Mouse (Mus musculus) midbrain, embryonic 12.5 days (tissue): ENCODE measurements around the gene Hormad1. TPM values are rescaled to one million over a fixed set of nuclear protein-coding genes. Genes with fewer than 3 reads are reported as not detected.
"Not testable (repeated sequence)": the region's sequence is repeated elsewhere in the genome, so short reads cannot be mapped to it uniquely, and the experiment has no call there.

ENCODE experiments used
- ATAC-seq: fragments of 200-750 bp; cut with Nextera tagmentation; 2 replicates; pipeline ENCODE4 v1.8.0; 2017; ENCODE audit warnings: low read depth, moderate TSS enrichment, moderate library complexity; ENCODE audit not compliant: low FRiP score
- H3K27ac ChIP-seq: fragments of 300-500 bp; sonication (generic); replicated peaks from 2 replicates; pipeline ENCODE4 v1.5.1; 2016; ENCODE audit warnings: mild to moderate bottlenecking
- H3K27me3 ChIP-seq: fragments of 300-500 bp; sonication (generic); 2 replicates; pipeline ENCODE4 v1.6.1; 2016; ENCODE audit warnings: mild to moderate bottlenecking
- H3K36me3 ChIP-seq: fragments of 300-500 bp; sonication (generic); 2 replicates; pipeline ENCODE4 v1.6.1; 2016
- H3K4me1 ChIP-seq: fragments of 300-500 bp; sonication (generic); 2 replicates; pipeline ENCODE4 v1.6.1; 2016
- H3K4me2 ChIP-seq: fragments of 300-500 bp; sonication (generic); replicated peaks from 2 replicates; pipeline ENCODE4 v1.6.1; 2016; ENCODE audit warnings: mild to moderate bottlenecking, moderate library complexity
- H3K4me3 ChIP-seq: fragments of 300-500 bp; sonication (generic); 2 replicates; pipeline ENCODE4 v1.5.1; 2016; ENCODE audit warnings: mild to moderate bottlenecking
- H3K9ac ChIP-seq: fragments of 300-500 bp; sonication (generic); replicated peaks from 2 replicates; pipeline ENCODE4 v1.6.1; 2016; ENCODE audit warnings: mild to moderate bottlenecking, moderate library complexity
- H3K9me3 ChIP-seq: fragments of 300-500 bp; sonication (generic); 2 replicates; pipeline ENCODE4 v1.6.1; 2016; ENCODE audit warnings: mild to moderate bottlenecking
- WGBS: fragments of 180-500 bp; shearing (Covaris S2); methylation state at CpG from one replicate; pipeline ENCODE4 v1.1.7; 2016; 5-methylcytosine and 5-hydroxymethylcytosine counted together
- polyA plus RNA-seq: library from polyadenylated mRNA; unstranded; fragments of >200 nt; fragmentation: Nextera tagmentation; extraction: Ambion mirVana; gene quantifications from 2 replicates; pipeline ENCODE4 v1.2.1, GENCODE M21; 2016

Gene Hormad1
- polyA plus RNA-seq, 1 experiment from 2014 or later, result not detected

DNA sequence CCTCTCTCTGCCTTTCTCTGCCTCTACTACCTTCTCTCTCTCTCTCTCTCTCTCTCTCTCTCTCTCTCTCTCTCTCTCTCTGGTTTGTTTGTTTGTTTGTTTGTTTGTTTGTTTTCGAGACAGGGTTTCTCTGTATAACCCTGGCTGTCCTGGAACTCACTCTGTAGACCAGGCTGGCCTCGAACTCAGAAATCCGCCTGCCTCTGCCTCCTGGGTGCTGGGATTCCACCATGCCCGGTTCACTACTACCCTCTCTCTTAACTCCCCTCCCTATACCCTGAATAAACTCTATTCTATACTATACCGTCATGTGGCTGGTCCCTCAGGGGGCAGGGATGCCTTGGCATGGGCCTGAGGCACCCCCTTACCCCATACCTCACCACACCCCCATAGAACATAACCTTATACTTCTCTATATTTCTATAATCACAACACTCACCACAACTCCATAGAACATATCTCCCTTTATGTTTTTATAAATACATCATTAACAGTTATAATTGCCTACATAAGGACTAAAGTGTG, 64.6 kb downstream of the Hormad1 start:
- H3K4me1 ChIP-seq, result peaks cover 20% of the 10 kb centered on the region

DNA sequence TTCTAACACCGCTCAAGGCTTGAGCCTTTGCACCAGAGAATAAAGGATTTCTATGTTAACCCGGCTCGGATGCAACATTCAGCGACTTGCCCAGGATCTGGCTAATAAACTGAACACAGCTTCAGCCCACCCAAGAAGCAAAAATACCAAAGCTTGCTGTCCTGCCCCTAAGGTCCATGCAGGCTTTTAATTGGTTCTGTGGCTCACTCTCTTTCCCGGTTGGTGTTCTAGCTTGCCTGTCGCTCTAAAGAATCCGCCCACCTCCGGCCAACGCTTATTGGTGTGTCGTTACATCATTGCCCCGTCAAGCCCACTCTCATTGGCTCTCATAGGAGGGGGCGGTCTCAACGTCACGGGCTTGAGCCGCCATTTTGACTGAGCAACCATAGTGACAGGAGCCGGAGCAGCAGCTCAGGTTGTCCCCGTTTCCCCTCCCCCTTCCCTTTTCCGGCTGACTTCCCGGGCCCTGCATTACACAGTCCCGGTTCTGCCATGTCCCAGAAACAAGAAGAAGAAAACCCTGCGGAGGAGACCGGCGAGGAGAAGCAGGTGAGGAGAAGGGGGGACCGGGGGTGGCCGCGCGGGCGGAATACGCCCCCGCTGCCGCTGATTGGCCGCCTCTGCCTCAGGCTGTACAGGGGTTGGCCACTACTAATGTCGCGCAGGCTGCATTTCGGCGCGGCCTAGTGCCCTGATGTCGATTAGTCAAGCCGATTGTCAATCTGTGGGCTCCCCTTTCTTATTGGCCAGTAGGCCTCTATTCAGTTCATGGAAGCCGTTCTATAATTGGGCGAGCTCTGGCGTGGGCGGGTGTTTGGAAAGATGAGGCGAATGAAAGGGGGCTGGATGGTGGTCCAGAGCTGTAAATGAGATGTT, 65.4 kb downstream of the Hormad1 start, which contains the start of gene Ensa:
Gene Ensa (plus strand): TSS at position 366 of the 876 bp plus-strand sequence.
- no peaks in the 10 kb centered on the region for H3K27me3 ChIP-seq
- peak within 1 kb of the TSS; percentile 90 for H3K27ac ChIP-seq
- peak within 1 kb of the TSS; percentile 81 for H3K4me2 ChIP-seq
- peak within 1 kb of the TSS; percentile 72 for H3K4me3 ChIP-seq
- WGBS, result under 1% methylated on average over 44 of the region's 44 CpGs
- peaks cover 34% of the 10 kb centered on the region for H3K36me3 ChIP-seq
- H3K9ac ChIP-seq, result peak within 1 kb of the TSS; percentile 68
- no peaks in the 10 kb centered on the region for H3K9me3 ChIP-seq
- ATAC-seq, result peak; percentile 99
- H3K4me1 ChIP-seq, result peaks cover 20% of the 10 kb centered on the region

More for the DNA sequence above, 64.6 kb downstream of the Hormad1 start:
- Histone ChIP-seq H3K4me2 (peak overlapping the region; percentile 53), H3K9ac (0 out of 2 replicates have a peak overlapping the region, but pooled peaks have one; percentile 46), H3K36me3 (peaks cover 26% of the 10 kb centered on the region), H3K4me3 (peak overlapping the region; percentile 72), H3K27ac (peak overlapping the region; percentile 76)
- not testable (repeated sequence) for H3K9me3 ChIP-seq, ATAC-seq, H3K27me3 ChIP-seq
- 74% methylated on average over 5 of the region's 5 CpGs for WGBS

DNA sequence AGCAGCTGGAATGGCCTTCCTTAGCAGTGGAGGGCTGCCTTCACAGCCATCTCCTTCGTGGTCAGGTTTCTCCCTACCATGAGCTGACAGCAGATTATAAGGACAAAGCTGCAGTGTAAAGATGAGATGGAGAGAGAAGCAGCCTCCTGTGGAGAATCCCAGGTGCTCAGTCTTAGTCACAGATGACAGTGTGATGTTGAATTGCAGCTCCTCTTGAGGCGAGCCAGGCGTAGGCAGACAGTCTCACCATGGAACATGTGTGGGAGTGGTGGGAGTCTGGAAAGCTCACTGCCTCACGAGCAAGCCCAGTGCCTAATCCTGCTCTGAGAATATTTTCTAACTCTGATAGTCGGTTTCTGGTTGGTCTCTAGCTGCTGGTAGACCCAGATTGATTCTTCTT, 68.3 kb downstream of the Hormad1 start:
- no peak overlapping the region for H3K27ac ChIP-seq
- H3K9me3 ChIP-seq, result no peaks in the 10 kb centered on the region
- 92% methylated on average over 5 of the region's 5 CpGs for WGBS
- no peak overlapping the region for H3K9ac ChIP-seq
- peaks cover 58% of the 10 kb centered on the region for H3K36me3 ChIP-seq
- H3K4me1 ChIP-seq, result peaks cover 20% of the 10 kb centered on the region
- no peak overlapping the region for H3K4me2 ChIP-seq
- no peak overlapping the region for H3K4me3 ChIP-seq
- ATAC-seq, result no peak
- H3K27me3 ChIP-seq, result no peaks in the 10 kb centered on the region

DNA sequence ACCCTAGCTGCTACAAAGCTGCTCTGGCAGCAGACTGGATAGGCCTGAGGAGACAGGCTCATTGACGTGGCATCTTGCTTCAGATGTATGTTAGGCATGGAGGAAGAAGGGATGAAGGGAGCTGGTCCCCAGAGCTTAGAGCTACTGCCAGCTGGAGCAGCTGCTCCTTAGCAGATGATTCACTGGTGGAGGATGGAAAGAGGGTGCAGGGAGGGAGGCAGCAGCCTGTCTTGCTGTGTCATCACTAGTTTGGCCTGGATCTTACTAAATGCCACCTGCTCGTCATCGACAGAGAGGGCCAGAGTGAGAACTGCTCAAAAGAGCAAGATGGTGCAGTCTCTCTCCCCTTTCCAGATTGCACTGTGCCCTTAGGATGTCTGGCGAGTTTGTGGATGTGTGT, 70.3 kb downstream of the Hormad1 start:
- no peak overlapping the region for H3K4me3 ChIP-seq
- no peak for ATAC-seq
- peaks cover 72% of the 10 kb centered on the region for H3K36me3 ChIP-seq
- H3K27me3 ChIP-seq, result no peaks in the 10 kb centered on the region
- peaks cover 14% of the 10 kb centered on the region for H3K4me1 ChIP-seq
- H3K4me2 ChIP-seq, result no peak overlapping the region
- no peak overlapping the region for H3K9ac ChIP-seq
- no peaks in the 10 kb centered on the region for H3K9me3 ChIP-seq
- no peak overlapping the region for H3K27ac ChIP-seq
- WGBS, result 85% methylated on average over 4 of the region's 4 CpGs

DNA sequence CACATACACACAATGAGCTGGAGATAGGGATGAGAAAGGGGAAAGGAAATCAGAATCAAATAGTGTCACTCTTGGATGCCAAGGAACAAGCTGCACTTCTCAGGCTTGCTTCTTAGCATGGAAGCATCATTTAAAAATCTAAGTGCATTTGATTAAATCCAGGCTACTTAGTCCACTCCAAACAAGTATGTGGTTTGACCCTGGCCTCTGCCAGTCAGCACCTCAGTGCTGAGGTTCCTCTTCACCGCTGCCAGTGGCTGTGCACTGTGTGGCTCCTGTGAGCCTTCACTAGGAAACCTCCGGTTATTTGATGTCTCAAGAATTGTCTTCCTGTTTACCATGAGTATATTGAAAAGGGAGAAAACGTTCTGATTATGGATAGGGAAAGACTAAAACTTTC, 71.4 kb downstream of the Hormad1 start:
- Histone ChIP-seq H3K9me3 (no peaks in the 10 kb centered on the region), H3K4me1 (peaks cover 11% of the 10 kb centered on the region), H3K27ac (no peak overlapping the region), H3K36me3 (peaks cover 82% of the 10 kb centered on the region), H3K4me3 (no peak overlapping the region), H3K9ac (no peak overlapping the region), H3K4me2 (no peak overlapping the region), H3K27me3 (no peaks in the 10 kb centered on the region)
- 87% methylated on average over 3 of the region's 3 CpGs for WGBS
- no peak for ATAC-seq

DNA sequence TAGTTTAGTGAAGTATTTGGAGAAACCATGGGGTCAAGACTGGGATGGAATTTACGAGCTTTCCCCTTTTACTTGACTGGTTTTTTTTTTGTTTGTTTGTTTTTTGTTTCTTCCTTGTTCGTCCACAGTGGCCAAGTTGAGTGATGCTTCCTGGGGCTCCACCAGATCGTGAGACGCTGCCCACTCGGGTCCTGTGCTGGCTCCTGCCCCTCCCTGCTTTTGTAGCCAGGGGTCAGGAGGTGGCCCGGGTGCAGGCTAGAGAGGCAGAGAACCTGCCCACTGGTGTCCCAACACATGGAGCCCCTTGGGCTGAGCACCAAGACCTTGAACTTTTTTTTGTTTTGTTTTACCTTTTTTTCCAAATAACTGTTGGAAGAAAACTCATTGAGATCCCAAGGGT, 71.8 kb downstream of the Hormad1 start:
- Histone ChIP-seq H3K36me3 (peaks cover 85% of the 10 kb centered on the region), H3K9me3 (no peaks in the 10 kb centered on the region), H3K9ac (no peak overlapping the region), H3K4me3 (no peak overlapping the region), H3K4me1 (peaks cover 7% of the 10 kb centered on the region), H3K4me2 (no peak overlapping the region), H3K27me3 (no peaks in the 10 kb centered on the region), H3K27ac (no peak overlapping the region)
- WGBS, result 78% methylated on average over 6 of the region's 6 CpGs
- no peak for ATAC-seq

DNA sequence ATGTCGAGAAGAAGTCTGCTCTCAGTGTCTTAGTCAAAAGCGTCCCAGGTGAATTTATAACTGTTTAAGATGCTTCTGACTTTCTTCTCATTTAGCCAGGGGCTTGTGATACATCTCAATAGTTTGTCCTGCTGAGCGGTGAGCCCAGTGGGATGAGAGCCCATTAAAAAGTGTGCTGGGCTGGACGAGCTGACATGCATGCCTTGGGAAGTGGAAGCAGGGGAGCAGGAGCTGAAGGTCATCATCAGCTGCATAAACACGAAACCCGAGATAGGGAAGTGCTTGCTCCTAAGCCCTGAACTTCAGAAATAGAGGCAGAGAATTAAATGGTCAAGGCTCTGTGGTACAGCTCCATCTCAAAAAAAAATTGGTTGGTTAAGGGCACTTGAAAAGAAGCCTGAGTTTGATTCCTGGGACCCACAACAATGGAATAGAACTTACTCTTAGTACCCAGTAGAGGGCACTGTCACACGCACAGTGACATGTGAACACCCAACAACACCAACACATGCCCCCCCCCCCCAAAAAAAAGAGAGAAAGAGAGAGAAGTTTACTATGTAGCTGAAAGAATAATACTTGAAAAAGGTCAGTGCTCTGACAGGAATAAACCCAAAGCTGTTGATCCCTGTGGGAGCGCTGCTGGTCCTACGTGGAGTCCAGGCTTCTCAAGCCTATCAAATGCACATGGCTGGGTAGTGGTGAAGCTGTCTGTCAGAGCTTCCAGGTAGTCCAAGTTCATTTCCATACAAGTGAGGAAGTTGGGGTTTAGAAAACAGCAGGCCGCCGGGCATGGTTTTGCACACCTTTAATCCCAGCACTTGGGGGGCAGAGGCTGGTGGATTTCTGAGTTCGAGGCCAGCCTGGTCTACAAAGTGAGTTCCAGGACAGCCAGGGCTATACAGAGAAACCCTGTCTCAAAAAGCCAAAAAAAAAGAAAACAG, 73.4 kb downstream of the Hormad1 start:
- Histone ChIP-seq H3K27ac (no peak overlapping the region), H3K9ac (no peak overlapping the region), H3K4me2 (no peak overlapping the region), H3K4me3 (no peak overlapping the region), H3K36me3 (peaks cover 85% of the 10 kb centered on the region), H3K4me1 (no peaks in the 10 kb centered on the region), H3K27me3 (no peaks in the 10 kb centered on the region), H3K9me3 (no peaks in the 10 kb centered on the region)
- 78% methylated on average over 12 of the region's 12 CpGs for WGBS
- ATAC-seq, result no peak

DNA sequence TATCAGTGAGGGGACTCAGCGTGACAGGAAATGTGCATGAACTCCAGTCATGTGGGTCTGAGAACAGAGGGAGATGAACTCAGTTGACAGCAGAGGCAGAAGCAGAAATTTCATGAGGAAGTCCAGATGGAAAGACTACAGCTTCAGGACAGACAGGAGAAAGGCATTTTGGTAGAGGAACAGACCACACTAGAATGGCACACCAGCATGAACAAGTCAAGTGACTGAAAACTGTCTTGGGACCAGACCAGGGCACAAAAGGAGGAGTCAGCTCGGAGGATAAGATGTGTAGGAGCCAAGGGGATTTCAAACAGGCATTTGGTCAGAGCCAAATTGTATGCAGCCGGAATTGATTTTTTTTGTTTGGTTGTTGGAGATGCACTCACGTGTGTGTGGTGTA, 76.2 kb downstream of the Hormad1 start:
- no peak overlapping the region for H3K4me3 ChIP-seq
- no peak overlapping the region for H3K9ac ChIP-seq
- H3K4me2 ChIP-seq, result no peak overlapping the region
- H3K27me3 ChIP-seq, result no peaks in the 10 kb centered on the region
- peaks cover 75% of the 10 kb centered on the region for H3K36me3 ChIP-seq
- ATAC-seq, result no peak
- no peaks in the 10 kb centered on the region for H3K9me3 ChIP-seq
- no peaks in the 10 kb centered on the region for H3K4me1 ChIP-seq
- WGBS, result 85% methylated on average over 4 of the region's 4 CpGs
- no peak overlapping the region for H3K27ac ChIP-seq

DNA sequence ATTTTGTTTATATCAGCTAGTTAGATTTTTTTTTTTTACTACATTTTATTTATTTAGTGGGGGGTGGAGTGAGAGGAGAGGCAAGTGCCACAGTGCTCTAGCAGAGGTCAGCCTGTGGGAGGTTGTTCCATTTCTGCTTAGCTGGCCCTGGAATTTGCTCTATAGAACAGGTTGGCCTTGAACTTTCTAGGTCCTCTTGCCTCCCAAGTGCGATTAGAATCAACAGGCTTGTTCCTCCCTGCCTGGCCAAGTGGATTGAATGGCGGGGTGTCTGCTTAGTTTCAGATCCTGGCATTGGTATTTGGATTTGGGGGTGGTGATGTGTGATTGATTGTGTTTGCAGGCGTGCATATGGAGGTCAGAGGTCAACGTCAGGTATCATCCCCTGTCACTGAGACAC, 76.6 kb downstream of the Hormad1 start:
- H3K9ac ChIP-seq, result no peak overlapping the region
- peaks cover 74% of the 10 kb centered on the region for H3K36me3 ChIP-seq
- H3K4me2 ChIP-seq, result no peak overlapping the region
- 91% methylated on average over 4 of the region's 4 CpGs for WGBS
- H3K4me3 ChIP-seq, result no peak overlapping the region
- no peaks in the 10 kb centered on the region for H3K9me3 ChIP-seq
- no peak overlapping the region for H3K27ac ChIP-seq
- no peak for ATAC-seq
- H3K4me1 ChIP-seq, result no peaks in the 10 kb centered on the region
- no peaks in the 10 kb centered on the region for H3K27me3 ChIP-seq
